Mouse (Mus musculus): Measurements from ENCODE around the gene Peg3. TPM values are rescaled to one million over a fixed set of nuclear protein-coding genes. Genes with fewer than 3 reads are reported as not detected.

Peg3 gene
- polyA plus RNA-seq, 1 experiment from 2014 or later = 58.6 TPM

DNA sequence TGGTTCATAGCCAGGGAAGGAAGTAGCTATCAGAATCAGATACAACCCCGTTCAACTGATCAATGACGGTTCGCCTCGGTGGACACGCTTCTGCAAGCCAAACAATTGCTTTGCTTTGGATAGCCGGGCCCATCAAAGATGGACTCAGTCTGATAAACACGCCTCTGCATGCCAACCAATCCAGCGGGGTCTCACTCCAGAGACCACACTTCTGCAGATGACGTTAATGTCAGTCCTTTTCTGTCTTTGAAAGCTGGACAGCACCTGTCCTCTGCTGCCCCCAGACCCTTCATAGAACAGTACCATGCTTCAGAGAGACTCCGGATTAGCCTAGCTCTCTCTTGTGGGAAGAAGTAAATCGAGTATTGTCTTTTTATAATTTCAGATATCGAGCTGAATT lies 29.5 kb upstream of the Peg3 start:
- H3K9me3 ChIP-seq (ENCODE audit: control insufficient read depth, low read length) = no peaks in the 10 kb centered on the region
- H3K9ac ChIP-seq (ENCODE audit: low read depth, low read length) = no peak overlapping the region
- no peak for ATAC-seq
- no peaks in the 10 kb centered on the region for H3K4me1 ChIP-seq (ENCODE audit: control insufficient read depth, insufficient read depth, low read length)
- WGBS = 80% methylated on average over 12 of the region's 12 CpGs
- no peak overlapping the region for H3K4me3 ChIP-seq (ENCODE audit: low read length)
- H3K27ac ChIP-seq (ENCODE audit: low read length) = no peak overlapping the region
- H3K4me2 ChIP-seq (ENCODE audit: low read depth, low read length) = no peak overlapping the region
- no peaks in the 10 kb centered on the region for H3K27me3 ChIP-seq (replicated peaks; ENCODE audit: control insufficient read depth, insufficient read depth, low read length)
- no peaks in the 10 kb centered on the region for H3K36me3 ChIP-seq (ENCODE audit: control insufficient read depth, insufficient read depth, low read length)

- Histone ChIP-seq H3K27ac (ENCODE audit: low read length) (no peak overlapping the region), H3K27me3 (replicated peaks; ENCODE audit: control insufficient read depth, insufficient read depth, low read length) (no peaks in the 10 kb centered on the region), H3K36me3 (ENCODE audit: control insufficient read depth, insufficient read depth, low read length) (no peaks in the 10 kb centered on the region), H3K9ac (ENCODE audit: low read depth, low read length) (no peak overlapping the region), H3K4me3 (ENCODE audit: low read length) (no peak overlapping the region), H3K4me2 (ENCODE audit: low read depth, low read length) (no peak overlapping the region), H3K4me1 (ENCODE audit: control insufficient read depth, insufficient read depth, low read length) (no peaks in the 10 kb centered on the region; the same call in 1 of the 2 replicates), H3K9me3 (ENCODE audit: control insufficient read depth, low read length) (no peaks in the 10 kb centered on the region)
- 82% methylated on average over 4 of the region's 4 CpGs for WGBS
- no peak for ATAC-seq
Observed at GRCm38 (mm10) chr7:6756777-6757291, 26.6 kb upstream of the Peg3 start.

DNA sequence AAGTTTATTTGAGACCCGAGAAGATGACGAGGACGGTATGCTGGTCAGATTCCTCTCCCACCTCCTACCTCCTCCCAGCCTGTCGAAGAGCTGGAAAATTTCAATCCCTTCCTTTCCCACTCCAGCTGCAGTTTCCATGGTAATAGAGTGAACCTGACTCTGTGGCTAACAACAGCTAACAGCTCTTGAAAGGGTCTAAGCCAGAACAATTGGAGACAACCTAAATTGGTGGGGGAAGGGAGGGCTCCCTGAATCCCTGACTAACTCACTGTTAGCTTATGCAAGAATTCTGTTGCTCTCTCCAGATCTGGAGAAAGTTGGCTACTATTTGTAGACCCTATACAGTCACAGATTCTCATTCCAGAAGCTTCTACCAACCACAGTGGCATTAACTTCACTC lies 23.2 kb upstream of the Peg3 start:
- no peaks in the 10 kb centered on the region for H3K36me3 ChIP-seq (ENCODE audit: control insufficient read depth, insufficient read depth, low read length)
- H3K27ac ChIP-seq (ENCODE audit: low read length) = no peak overlapping the region; the same call in 1 of the 2 replicates
- 20% methylated on average over 4 of the region's 4 CpGs for WGBS
- no peak overlapping the region for H3K4me3 ChIP-seq (ENCODE audit: low read length)
- no peak overlapping the region for H3K9ac ChIP-seq (ENCODE audit: low read depth, low read length)
- no peaks in the 10 kb centered on the region for H3K27me3 ChIP-seq (replicated peaks; ENCODE audit: control insufficient read depth, insufficient read depth, low read length)
- no peak for ATAC-seq
- H3K9me3 ChIP-seq (ENCODE audit: control insufficient read depth, low read length) = no peaks in the 10 kb centered on the region
- H3K4me2 ChIP-seq (ENCODE audit: low read depth, low read length) = no peak overlapping the region
- no peaks in the 10 kb centered on the region; the same call in 1 of the 2 replicates for H3K4me1 ChIP-seq (ENCODE audit: control insufficient read depth, insufficient read depth, low read length)

GRCm38 (mm10) chr7:6749196-6749595 lies 19.0 kb upstream of the Peg3 start:
- Histone ChIP-seq H3K27me3 (replicated peaks; ENCODE audit: control insufficient read depth, insufficient read depth, low read length) (no peaks in the 10 kb centered on the region), H3K4me1 (ENCODE audit: control insufficient read depth, insufficient read depth, low read length) (peaks cover 2% of the 10 kb centered on the region; the same call in 1 of the 2 replicates), H3K9ac (ENCODE audit: low read depth, low read length) (no peak overlapping the region), H3K4me3 (ENCODE audit: low read length) (no peak overlapping the region), H3K27ac (ENCODE audit: low read length) (no peak overlapping the region), H3K9me3 (ENCODE audit: control insufficient read depth, low read length) (no peaks in the 10 kb centered on the region), H3K36me3 (ENCODE audit: control insufficient read depth, insufficient read depth, low read length) (no peaks in the 10 kb centered on the region), H3K4me2 (ENCODE audit: low read depth, low read length) (no peak overlapping the region)
- WGBS = 72% methylated on average over 7 of the region's 7 CpGs
- ATAC-seq = no peak

GRCm38 (mm10) chr7:6744281-6744904 lies 14.2 kb upstream of the Peg3 start:
- no peak overlapping the region for H3K4me3 ChIP-seq (ENCODE audit: low read length)
- H3K9ac ChIP-seq (ENCODE audit: low read depth, low read length) = no peak overlapping the region
- ATAC-seq = peak; percentile 93
- 43% methylated on average over 10 of the region's 10 CpGs for WGBS
- H3K27ac ChIP-seq (ENCODE audit: low read length) = peak overlapping the region; percentile 0; the same call in 1 of the 2 replicates
- no peaks in the 10 kb centered on the region for H3K36me3 ChIP-seq (ENCODE audit: control insufficient read depth, insufficient read depth, low read length)
- H3K27me3 ChIP-seq (replicated peaks; ENCODE audit: control insufficient read depth, insufficient read depth, low read length) = no peaks in the 10 kb centered on the region
- H3K4me2 ChIP-seq (ENCODE audit: low read depth, low read length) = no peak overlapping the region
- H3K9me3 ChIP-seq (ENCODE audit: control insufficient read depth, low read length) = no peaks in the 10 kb centered on the region
- peaks cover 5% of the 10 kb centered on the region; the same call in 1 of the 2 replicates for H3K4me1 ChIP-seq (ENCODE audit: control insufficient read depth, insufficient read depth, low read length)

GRCm38 (mm10) chr7:6736060-6736459 lies 5.8 kb upstream of the Peg3 start:
- Histone ChIP-seq H3K27me3 (replicated peaks; ENCODE audit: control insufficient read depth, insufficient read depth, low read length) (no peaks in the 10 kb centered on the region), H3K4me3 (ENCODE audit: low read length) (no peak overlapping the region), H3K36me3 (ENCODE audit: control insufficient read depth, insufficient read depth, low read length) (no peaks in the 10 kb centered on the region), H3K27ac (ENCODE audit: low read length) (no peak overlapping the region), H3K4me1 (ENCODE audit: control insufficient read depth, insufficient read depth, low read length) (no peaks in the 10 kb centered on the region), H3K9me3 (ENCODE audit: control insufficient read depth, low read length) (no peaks in the 10 kb centered on the region), H3K4me2 (ENCODE audit: low read depth, low read length) (no peak overlapping the region), H3K9ac (ENCODE audit: low read depth, low read length) (no peak overlapping the region)
- WGBS = 79% methylated on average over 1 of the region's 1 CpGs
- no peak for ATAC-seq

- ATAC-seq = no peak
- WGBS = 48% methylated on average over 4 of the region's 4 CpGs
- peak overlapping the region; percentile 29 for H3K4me3 ChIP-seq (ENCODE audit: low read length)
- no peaks in the 10 kb centered on the region for H3K4me1 ChIP-seq (ENCODE audit: control insufficient read depth, insufficient read depth, low read length)
- H3K27ac ChIP-seq (ENCODE audit: low read length) = no peak overlapping the region
- no peaks in the 10 kb centered on the region for H3K27me3 ChIP-seq (replicated peaks; ENCODE audit: control insufficient read depth, insufficient read depth, low read length)
- no peak overlapping the region for H3K9ac ChIP-seq (ENCODE audit: low read depth, low read length)
- peak overlapping the region; percentile 37; the same call in 1 of the 2 replicates for H3K4me2 ChIP-seq (ENCODE audit: low read depth, low read length)
- H3K9me3 ChIP-seq (ENCODE audit: control insufficient read depth, low read length) = peaks cover 26% of the 10 kb centered on the region
- no peaks in the 10 kb centered on the region for H3K36me3 ChIP-seq (ENCODE audit: control insufficient read depth, insufficient read depth, low read length)
Observed at GRCm38 (mm10) chr7:6731930-6732329, 1.7 kb upstream of the Peg3 start.

DNA sequence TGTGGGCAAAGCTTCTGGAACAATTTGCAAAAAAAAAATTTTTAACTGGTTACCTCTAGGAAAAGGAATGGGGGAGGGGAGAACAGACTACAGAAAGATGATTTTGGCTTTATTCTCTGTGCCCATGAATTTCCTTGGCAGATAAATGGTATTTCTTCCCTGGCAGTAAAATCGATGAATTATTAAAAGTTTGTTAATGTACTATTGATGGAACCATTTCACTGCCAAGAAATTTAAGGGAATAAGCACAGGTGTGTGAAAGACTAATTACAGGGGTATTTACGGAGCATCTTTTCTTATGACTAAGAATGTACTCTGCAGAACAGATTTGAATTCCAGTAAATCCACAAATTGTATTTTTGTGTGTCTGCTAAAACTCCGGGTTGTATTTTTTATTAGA lies 1.1 kb upstream of the Peg3 start:
- H3K27me3 ChIP-seq (replicated peaks; ENCODE audit: control insufficient read depth, insufficient read depth, low read length) = no peaks in the 10 kb centered on the region
- 53% methylated on average over 3 of the region's 3 CpGs for whole genome bisulfite sequencing
- no peak overlapping the region; the same call in 1 of the 2 replicates for H3K4me3 ChIP-seq (ENCODE audit: low read length)
- no peaks in the 10 kb centered on the region for H3K36me3 ChIP-seq (ENCODE audit: control insufficient read depth, insufficient read depth, low read length)
- H3K4me1 ChIP-seq (ENCODE audit: control insufficient read depth, insufficient read depth, low read length) = no peaks in the 10 kb centered on the region
- H3K4me2 ChIP-seq (ENCODE audit: low read depth, low read length) = 0 out of 2 replicates have a peak overlapping the region, but pooled peaks have one; percentile 58
- H3K9ac ChIP-seq (ENCODE audit: low read depth, low read length) = no peak overlapping the region
- H3K27ac ChIP-seq (ENCODE audit: low read length) = no peak overlapping the region
- peaks cover 26% of the 10 kb centered on the region for H3K9me3 ChIP-seq (ENCODE audit: control insufficient read depth, low read length)
- ATAC-seq = no peak

GRCm38 (mm10) chr7:6730801-6731200 lies 570 bp upstream of the Peg3 start:
- no peak for ATAC-seq
- Histone ChIP-seq H3K27me3 (replicated peaks; ENCODE audit: control insufficient read depth, insufficient read depth, low read length) (no peaks in the 10 kb centered on the region), H3K4me1 (ENCODE audit: control insufficient read depth, insufficient read depth, low read length) (no peaks in the 10 kb centered on the region), H3K27ac (ENCODE audit: low read length) (no peak overlapping the region), H3K4me2 (ENCODE audit: low read depth, low read length) (peak overlapping the region; percentile 58), H3K9ac (ENCODE audit: low read depth, low read length) (peak overlapping the region; percentile 60; the same call in 1 of the 2 replicates), H3K4me3 (ENCODE audit: low read length) (peak overlapping the region; percentile 59), H3K9me3 (ENCODE audit: control insufficient read depth, low read length) (peaks cover 26% of the 10 kb centered on the region), H3K36me3 (ENCODE audit: control insufficient read depth, insufficient read depth, low read length) (no peaks in the 10 kb centered on the region)
- 52% methylated on average over 15 of the region's 15 CpGs for WGBS
